Mouse (Mus musculus) lung, postnatal 10 days (tissue): ENCODE measurements at regions not wholly inside any gene's neighbourhood (a gene's known extent, or its start where the extent isn't known, plus 50 kb on each side); places are given as distances from the start of the nearest gene placed in this dataset.
A peak's percentile ranks its signal among the peaks of the same experiment; 100 is the strongest.

ENCODE experiments used
- DNase-seq: peaks from one replicate; pipeline ENCODE4 v3.0.0; 2021

DNA sequence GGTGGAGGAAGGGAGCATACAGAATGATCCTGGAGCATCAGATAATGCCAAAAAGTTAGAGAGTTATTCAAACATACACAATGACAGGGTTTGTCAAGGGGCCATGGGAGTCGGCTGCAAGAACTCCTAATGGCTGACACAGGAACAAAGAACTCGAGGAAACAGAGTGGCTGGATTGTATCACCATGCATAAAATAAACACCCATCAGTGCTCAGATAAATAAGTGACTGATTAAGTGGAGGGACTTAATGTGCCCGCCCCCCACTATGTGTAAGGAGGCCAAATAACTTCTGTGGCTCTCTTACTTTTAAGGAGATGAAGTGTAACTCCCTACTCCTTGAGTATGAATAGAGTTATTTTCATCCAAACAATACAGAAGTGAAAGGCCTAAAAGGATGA lies 220.1 kb upstream of the 9630041A04Rik start:
- peak; percentile 51 for DNase-seq

GRCm38 (mm10) chr9:101640598-101640997 lies 221.0 kb upstream of the 9630041A04Rik start:
- no peak for DNase-seq

- DNase-seq, result no peak
These were observed 245.4 kb upstream of the 9630041A04Rik start for GRCm38 (mm10) chr9:101616261-101616660.

DNA sequence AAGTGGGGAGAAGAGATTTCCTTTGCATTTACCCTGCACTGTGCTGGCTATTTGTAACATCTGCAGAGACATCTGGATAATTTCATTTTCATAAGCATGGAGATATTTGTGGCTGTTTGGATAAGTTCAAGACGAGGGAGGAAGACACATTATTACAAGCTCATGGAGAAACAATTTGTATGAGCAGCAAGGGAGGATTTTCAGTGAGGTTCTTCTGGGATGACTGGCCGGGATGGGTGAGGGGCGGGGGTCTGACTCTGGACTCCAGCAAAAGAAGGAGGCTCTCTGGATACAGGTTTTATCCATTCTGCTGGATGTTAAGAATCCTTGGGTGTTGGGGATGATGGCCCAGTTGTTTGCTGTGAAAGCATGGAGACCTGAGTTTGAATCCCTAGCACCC lies 246.5 kb upstream of the 9630041A04Rik start:
- DNase-seq, result no peak

GRCm38 (mm10) chr9:101613933-101614332 lies 247.7 kb upstream of the 9630041A04Rik start:
- DNase-seq, result no peak

DNA sequence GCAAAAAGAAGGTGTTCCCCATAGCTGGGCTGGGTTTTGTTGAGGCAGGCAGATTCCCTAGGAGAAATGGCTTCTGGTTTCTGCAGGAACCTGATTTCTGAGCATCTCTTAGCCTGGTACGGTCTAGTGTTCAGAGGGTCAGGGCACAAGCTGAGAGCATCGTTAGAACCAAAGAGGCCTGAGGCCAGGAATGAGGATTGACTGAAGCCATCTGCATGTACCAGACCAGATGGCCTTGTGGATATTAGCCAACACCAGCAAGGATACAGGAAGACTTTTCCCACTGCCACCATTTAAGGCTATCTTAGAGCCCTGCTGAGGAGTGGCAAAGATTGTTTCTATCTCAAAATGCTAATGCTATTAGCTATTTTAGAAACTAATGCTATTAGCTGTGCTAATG lies 248.2 kb upstream of the 9630041A04Rik start:
- peak; percentile 49 for DNase-seq

DNA sequence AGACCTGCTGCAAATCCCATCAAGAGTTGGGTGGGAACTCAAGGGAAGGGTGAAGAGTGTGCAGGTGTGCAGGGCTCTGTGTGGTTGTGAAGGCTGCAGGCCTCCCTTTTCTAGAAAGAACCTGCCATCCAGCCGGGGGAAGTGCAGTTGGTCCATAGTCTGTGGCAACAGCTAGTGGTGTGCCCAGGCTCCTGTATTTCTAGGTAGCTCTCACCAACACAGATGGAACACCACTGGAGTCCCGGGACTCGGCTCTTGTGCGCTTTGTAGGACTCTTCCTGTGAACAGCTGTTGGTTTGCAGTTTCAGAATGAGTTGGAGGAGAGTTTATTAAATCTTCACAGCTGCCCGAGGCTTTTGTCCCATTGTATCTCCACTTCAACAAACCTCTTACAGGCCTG lies 248.7 kb upstream of the 9630041A04Rik start:
- DNase-seq, result no peak

DNA sequence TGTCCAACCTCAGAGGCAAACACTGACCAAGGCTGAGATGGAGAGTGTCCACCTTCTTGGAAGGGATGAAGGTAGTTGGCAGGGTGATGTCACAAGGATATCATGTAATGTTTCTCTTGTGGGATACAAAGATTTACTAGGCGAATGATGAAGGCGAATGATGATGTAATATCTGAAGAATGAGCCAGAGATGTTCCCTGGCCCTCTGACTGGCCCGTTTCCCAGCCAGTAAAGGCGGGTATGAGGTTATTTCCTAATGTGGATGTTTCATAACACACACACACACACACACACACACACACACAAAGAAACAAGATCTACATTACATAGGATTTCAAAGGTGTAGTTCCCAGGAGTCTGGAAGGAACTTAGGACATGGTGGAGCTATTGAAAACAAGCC lies 249.1 kb upstream of the 9630041A04Rik start:
- DNase-seq, result peak; percentile 61

- peak; percentile 46 for DNase-seq
These were observed 250.2 kb upstream of the 9630041A04Rik start for GRCm38 (mm10) chr9:101611481-101611880.

DNA sequence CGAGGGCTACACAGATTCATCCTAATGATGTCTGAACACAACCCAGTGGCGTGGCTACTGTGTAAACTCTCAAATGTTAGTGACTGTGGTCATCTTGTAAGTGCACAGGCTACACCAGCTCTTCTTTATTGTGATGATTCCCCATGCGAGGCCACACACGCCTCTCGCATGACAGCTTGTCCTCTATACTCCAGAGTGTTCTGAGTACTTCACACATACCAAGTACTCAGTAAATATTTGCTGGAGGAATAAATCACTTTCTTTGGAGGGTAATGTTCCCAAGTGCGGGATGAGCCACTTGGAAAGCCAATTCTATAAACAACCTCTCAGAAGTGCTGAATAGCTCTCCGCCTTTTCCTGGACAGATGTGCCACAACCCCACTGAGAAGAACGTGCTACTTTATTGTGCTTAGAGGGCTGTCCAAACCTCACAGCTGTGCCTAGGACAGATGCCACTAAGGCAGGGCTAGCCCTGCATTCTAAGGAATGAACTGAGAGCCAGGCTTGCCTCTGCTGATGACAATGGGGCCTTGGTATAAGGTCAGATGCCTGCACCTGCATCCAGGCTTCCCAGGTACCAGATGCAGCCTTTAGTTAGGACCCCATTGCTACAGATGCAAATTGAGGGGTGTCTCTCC lies 250.7 kb upstream of the 9630041A04Rik start:
- peak; percentile 39 for DNase-seq

GRCm38 (mm10) chr9:101610338-101610737 lies 251.3 kb upstream of the 9630041A04Rik start:
- no peak for DNase-seq

- no peak for DNase-seq
These were observed 258.8 kb upstream of the 9630041A04Rik start for GRCm38 (mm10) chr9:101602799-101603198.

DNA sequence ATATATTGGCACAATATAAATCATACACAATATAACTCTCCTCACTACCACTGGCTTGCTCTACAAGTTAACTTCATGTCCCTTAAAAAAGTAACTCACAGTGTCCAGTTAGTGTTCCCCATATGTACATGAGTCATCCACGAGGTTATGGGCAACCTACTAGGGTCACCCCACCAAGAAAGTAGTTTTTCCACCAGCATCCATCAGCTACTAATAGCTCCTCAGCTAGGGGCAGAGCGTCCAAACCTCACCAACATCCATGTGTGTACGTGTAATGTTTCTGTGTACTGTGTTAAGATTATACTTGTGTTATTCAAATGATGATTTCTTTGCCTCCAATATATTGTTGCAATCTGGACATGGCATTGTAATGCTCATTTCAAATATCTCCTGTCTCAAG lies 264.7 kb upstream of the 9630041A04Rik start:
- DNase-seq, result no peak

DNA sequence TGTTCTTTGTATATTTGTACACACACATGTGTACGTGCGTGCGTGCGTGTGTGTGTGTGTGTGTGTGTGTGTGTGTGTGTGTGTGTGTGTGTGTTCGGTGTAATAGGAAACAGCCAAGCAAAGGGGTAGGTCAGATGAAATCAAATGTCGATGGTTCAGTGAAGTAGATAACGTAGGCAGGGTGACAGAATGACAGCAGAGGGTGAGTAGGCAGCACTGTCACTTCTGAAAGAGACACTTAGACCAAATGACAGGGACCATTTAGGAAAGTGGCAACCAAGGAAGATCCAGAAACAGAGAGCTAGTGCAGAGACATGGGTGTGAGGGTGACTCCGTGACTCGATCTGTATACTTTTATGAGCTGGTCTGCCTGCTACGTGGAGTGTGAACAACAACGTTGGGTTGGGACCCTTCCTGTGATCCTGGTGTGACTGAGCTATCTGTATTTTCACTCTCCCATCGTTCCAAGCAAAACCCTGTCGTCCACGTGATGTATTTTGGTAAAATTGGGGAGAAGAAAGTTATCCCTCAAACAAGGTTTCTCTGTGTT lies 266.5 kb upstream of the 9630041A04Rik start:
- DNase-seq, result no peak

GRCm38 (mm10) chr9:101592621-101593020 lies 269.0 kb upstream of the 9630041A04Rik start:
- DNase-seq, result no peak

DNA sequence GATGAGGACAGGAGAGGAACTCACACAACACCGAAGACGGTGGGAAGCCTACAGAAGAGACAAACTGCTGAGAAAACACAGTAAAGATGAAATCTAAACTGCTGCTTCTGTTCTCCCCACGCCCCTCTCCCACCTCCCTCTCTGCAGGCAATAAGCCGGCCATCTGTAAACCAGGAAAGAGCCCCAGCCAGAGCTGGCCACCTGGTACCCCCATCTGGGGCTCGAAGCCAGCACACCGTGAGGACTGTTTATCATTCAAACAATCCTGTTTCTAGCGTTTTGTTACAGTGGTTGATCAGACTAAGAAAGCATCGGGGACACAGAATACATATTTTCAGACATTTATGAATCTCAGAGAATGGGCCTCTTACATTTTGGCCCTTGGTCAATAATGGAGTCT lies 270.0 kb upstream of the 9630041A04Rik start:
- DNase-seq, result no peak

- DNase-seq, result peak; percentile 90
These were observed 271.3 kb upstream of the 9630041A04Rik start for GRCm38 (mm10) chr9:101590310-101590709.

DNA sequence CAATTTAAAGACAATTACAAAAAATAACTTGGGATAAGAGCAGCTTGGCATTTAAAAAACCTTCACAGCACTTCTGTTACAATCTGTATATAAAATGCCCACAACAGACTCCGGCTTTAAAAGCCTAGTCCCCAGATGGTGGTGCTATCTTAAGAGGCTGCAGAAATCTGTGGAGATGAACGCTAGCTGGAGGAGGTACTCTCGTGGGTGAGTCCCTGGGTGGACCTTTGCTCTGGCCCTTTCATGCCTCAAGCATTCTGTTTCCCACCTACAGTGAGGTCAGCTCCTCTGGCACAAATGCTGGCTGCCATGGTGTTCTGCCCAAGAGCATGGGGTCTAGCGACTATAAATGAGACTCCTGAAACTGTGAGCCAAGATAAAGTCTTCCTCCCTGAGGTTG lies 280.6 kb upstream of the 9630041A04Rik start:
- no peak for DNase-seq

DNA sequence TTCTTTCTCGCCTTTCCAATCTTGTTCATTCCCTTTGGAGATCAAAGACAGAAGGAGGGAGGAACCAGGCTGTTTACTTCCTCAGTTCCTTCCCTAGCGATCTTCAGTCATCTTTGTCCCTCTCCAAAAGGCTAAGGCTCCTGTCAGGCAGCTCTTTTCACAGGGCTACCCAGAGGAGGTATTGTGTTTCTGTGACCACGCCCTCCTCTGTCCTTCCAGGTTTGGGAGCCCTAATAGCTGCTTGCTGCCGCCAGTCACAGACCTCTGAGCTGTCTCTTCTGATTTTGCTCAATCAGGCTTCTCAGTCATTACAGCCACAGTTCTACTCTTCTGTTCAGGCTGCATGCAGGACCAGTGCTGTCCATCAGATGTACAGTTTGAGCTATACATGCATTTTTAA lies 290.9 kb upstream of the 9630041A04Rik start:
- no peak for DNase-seq

DNA sequence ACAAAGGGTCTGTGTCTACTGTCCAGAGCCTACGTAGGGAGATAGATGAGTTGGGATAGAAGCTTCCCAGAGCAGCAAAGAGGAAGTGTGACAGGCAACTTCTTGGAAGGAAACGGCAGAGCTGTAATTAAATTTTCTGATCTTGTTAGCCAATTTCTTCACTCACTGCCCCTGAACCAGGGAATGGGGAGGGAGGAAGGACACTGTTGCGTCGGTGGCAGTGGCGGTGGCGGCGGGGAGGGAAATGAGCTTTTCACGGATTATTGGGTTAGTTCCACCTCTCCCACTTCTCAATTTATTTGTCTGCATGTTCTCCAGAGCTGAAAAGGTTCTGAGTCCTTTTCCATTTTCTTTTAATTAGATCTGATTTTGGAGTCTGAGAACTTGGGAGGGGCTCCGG lies 298.4 kb upstream of the 9630041A04Rik start:
- no peak for DNase-seq

- no peak for DNase-seq
These were observed 302.3 kb upstream of the 9630041A04Rik start for GRCm38 (mm10) chr9:101559366-101559765.

DNA sequence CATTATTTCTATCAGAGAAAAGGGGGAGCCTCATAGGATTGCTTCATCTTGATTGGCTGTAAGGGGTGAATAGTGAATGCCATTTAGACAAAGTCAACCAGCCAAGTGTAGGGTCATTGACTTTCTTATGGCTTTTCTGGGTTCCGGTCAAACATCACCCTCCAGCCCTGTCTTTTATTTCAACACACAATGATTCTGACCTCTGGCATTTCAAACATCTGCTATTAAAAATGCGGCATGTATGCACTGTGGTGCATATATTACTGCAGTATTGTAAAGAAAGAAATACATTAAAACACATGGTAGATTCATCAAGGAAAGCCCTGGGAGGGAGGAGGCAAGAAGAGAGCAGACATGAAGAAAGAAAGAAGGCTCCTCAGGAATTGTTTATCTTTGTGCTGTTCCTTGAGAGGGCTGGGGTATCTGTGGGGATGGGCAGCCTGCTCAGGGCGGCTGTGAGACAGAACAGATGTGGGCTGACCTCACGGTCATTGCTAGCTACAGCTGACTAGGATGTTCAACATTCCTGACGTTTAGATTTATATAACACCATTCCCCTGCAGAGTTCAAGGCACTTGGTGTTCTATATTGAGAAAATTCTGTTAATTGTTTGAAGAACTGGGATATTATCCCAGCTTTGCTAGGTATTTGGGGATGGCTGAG lies 303.5 kb upstream of the Ppp2r3a start:
- DNase-seq, result peak; percentile 76

DNA sequence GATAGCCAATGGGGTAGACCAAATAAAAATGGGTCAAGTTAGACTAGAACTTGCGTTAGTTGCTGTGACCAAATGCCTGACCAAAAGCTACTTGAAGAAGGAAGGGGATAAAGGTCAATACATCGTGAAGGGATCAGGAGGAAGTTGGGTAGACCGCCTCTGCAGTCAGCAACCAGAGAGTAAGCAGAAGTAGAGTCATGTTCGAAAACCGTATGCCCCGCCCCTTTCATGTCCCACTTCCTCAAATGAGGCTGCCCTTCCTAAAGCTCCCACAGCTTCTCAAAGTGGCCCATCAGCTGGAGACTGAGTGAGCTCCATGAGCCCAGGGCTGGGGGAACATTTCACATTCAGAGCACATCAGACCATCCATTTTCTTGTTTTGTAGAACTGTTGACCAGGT lies 301.2 kb upstream of the Ppp2r3a start:
- DNase-seq, result peak; percentile 32

DNA sequence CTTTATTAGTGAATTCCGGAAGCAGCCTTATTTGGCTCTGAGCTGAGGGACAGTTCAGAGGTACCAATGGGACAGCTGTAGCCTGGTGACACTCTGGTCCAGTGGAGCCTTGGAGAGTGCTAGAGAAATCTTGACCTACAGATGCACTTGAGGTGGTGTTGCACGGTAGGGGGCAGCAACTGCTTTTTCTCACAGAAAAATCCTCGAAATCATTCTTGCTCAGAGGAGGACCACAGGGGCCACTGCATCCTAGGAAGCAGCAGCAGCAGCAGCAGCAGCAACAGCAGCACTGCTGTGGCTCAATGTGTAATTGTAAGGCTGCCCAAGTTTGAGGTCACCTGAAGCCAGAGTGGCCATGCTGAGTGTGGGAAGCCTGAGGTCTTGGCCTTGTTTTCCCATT lies 299.7 kb upstream of the Ppp2r3a start:
- peak; percentile 27 for DNase-seq
